Mouse (Mus musculus) urinary bladder, postnatal 4 days (tissue): ENCODE measurements around the gene Gpr143.
"Not testable (repeated sequence)": the region's sequence is repeated elsewhere in the genome, so short reads cannot be mapped to it uniquely, and the experiment has no call there.

Source experiments
- DNase-seq, 2 experiments: peaks; one replicate each; pipeline ENCODE4 v3.0.0; 2021 to 2022; ENCODE audit warnings: low spot score in 2 of 2

Gene Gpr143

DNA sequence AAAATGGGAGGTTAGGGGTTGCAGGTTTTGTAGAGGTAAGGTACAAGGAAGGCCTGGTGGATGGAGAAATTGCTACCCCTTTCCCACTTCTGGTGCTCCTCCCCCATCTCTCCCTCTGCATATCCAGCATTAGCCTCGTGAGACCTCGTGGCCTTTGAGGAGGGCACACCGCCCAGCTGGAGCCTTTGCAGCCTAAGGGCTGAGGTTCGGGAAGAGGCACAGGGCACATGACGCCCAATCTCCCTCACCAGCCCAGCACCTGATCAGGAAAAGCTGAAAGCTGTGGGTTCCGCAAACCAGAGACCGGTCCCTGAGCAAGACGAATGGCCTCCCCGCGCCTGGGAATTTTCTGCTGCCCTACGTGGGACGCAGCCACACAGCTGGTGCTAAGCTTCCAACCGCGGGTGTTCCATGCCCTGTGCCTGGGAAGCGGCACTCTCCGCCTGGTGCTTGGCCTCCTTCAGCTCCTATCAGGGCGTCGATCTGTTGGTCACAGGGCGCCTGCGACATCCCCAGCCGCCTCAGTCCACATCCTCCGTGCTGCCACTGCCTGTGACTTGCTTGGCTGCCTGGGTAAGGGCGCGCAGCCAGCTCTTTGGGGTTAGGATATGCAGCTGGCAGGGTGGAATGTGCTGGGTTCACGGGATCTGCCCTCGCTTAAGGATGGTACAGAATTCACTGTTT lies at the start of gene Gpr143:
Gene Gpr143 (plus strand): TSS at position 202 of the 684 bp plus-strand sequence.
- DNase-seq, result peak in 1 of 2 experiments; percentile 15

DNA sequence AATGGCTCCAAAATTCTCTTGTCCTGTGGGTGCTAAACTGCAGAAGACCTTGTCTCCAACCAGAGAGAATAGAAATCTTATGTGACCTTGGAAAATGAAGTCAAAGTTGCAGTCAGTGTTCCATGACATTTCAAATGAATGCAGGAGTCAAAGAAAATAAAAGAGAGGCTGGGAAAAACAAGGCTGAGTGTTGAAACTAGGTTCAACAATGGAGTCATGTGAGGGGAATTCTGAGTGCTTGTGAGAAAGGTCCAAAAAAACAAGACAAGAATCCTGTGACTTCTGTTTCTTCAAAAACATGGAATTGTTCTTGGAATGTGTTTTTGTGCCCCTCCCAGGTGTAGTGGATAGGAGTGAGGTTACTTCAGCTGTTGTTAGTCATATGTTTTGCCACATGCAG lies 46.4 kb upstream of the Gpr143 start:
- DNase-seq, result no peak

DNA sequence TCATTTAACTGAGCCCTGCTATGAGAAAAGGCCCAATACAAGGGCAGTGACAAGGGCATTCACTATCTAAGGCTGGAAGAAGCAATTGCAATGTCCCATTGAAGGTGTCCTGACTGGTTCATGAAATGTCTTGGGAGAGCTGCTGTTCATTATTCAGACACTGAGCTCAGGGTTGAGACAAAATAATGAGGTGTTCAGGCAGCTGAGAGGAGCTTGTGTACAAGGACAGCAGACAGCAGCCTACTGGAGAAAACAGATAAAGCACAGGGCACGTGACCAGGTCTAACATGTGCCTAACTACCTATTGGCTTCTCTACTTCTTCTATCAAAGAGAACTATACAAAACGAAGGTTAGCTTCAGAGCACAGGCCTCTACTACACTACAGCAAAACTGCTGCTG lies 43.5 kb upstream of the Gpr143 start:
- no peak for DNase-seq

DNA sequence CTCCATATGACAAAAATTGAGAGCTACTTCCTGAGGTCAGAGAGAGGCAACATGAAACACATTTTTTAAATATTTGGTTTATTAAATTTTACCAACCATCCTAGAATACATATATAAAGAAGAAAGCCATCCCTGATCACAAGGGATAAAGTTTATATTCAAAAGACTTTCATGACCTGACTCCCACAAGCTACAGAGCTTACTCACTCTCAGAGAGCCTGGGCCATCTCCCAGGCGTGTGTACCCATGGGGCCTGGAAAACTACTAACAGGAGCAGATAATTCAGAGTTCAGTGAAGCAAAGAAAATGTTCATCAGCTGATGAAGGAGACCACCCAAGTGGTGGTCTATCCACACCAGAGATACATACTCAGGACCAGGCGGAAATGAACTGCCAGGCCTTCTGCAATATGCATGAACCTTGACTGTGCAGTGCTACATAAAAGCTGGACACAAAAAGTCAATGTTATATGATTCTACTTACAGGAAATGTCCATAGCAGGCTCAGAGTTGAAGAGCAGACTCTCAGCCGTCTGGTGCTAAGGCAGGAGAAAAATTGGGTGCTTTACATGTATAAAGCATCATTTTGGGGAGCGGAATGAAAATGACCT lies 42.9 kb upstream of the Gpr143 start:
- no peak for DNase-seq

DNA sequence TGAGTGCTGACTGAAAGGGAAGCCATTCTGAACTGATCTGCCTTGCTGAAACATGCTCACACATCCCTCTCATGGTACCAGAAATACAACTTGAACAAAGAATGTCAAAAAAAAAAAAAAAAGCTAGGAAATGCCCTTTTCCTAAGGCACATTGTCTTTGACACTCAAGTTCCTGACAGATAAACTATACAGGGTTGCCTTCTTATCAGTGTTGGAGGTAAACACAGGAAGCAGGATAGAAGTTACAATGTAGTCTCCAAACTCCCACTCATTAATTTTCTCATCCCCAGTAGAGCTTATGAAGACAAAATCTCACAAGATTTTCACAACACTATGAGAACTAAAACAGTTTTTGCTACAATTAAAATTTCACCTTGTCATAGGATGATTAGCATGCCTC lies 38.1 kb upstream of the Gpr143 start:
- no peak for DNase-seq

DNA sequence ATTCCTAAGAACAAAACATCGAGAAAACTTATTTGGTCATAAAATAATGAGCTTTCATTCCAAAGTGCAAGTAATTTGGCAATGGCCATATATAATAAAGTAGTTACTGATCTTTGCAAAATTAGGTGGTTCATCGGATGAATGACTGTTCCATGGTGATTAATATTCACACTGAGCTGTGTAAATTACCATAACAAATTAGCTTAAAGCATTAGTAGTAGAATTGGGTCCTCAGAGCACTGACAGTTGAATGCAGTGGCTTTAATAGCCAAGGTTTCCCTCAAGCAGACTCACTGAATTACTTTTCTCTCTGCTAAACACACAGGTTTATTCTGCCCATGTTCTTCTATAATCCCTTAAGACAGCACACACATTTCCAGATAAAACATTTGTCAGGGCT lies 35.8 kb upstream of the Gpr143 start:
- DNase-seq, result no peak

DNA sequence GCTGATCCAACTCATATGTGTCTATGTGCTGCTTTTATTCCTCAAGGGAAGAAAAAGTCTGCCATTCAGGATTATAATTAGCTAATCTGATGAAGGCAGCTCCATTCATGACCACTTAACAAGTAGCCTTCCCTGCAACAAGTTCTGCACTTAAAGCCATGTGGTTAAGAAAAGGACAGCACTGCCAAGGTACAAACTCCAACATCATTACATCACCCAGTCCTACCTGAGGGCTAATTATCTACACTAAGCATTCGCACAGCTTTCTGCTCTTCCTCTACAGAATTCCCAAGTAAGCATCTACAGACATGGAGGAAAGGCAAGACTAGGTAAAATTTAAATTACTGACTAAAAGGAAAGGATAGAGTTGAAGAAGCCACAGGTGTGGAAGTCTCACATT lies 25.9 kb upstream of the Gpr143 start:
- DNase-seq, result no peak

DNA sequence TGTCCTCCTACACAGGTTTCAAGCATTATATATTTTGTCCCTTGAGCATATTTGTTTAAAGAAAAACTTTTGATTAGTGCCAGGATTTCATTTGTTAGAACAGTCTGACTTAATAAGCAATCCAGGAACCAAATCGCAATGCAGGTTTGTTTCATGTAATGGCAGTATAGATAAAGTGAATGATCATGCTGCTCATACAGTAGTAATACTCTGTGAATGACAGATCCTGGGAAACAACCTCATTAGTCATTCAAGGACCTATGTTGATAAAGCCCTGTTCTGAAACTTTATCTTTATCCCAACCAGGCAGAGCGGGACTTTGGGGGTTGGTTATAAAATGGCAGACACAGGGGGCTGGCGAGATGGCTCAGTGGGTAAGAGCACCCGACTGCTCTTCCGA lies 25.4 kb upstream of the Gpr143 start:
- DNase-seq, result no peak

DNA sequence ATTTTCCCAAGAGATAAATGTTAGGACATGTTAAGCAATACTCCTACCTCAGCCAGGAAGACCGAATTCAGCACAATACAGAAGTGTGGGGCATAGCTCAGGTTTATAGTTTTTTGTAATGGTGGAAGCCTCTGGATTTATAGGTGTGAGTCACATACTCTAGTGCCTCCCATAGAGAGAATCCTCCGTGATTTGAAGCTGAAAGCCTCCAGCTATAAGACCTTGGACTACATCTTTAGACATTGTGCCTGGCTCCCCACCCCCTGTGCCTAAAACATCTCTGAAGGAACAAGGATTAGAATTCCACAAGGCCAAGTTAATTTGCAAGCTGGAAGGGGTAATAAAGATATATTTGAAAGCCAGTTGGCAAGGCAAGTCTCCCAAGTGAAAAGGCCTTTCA lies 19.3 kb upstream of the Gpr143 start:
- DNase-seq, result no peak

DNA sequence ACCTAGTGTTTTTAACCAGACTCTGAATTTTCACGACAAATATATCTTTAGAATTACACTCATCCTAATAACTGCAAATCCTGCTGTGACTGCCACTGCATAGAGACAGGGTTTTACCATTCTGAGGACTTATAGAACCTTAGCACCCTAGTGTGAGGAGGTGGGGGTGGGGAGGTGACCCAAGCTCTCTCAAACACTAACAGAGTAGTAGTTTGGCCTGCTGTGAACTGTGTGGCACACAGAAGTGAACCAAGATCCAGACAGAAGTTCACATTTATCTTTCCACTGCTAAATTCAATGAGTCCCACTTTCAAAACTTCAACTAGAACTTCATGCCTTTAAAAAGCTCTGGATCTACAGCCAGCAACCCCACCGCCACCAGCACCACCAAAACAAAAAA lies 18.9 kb upstream of the Gpr143 start:
- no peak for DNase-seq

DNA sequence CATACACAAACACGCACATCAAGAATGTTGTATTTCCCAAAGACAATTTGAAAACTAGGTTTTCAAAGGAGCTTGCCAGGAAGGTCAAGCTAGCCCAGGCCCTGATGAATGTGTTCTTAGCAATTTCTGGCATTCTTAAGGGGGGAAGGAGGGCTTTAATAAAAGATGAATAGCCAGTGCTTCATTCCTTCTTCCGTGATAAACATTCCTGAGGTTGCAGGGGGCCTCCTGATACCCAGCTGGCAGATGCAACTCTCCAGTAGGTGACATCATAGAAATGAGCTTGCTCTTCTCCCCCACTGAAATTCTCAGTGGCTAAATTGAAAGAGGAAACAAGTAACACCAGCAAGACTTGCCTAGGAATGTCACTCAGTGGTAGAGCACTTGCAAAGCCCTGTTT lies 17.6 kb upstream of the Gpr143 start:
- DNase-seq, result no peak

DNA sequence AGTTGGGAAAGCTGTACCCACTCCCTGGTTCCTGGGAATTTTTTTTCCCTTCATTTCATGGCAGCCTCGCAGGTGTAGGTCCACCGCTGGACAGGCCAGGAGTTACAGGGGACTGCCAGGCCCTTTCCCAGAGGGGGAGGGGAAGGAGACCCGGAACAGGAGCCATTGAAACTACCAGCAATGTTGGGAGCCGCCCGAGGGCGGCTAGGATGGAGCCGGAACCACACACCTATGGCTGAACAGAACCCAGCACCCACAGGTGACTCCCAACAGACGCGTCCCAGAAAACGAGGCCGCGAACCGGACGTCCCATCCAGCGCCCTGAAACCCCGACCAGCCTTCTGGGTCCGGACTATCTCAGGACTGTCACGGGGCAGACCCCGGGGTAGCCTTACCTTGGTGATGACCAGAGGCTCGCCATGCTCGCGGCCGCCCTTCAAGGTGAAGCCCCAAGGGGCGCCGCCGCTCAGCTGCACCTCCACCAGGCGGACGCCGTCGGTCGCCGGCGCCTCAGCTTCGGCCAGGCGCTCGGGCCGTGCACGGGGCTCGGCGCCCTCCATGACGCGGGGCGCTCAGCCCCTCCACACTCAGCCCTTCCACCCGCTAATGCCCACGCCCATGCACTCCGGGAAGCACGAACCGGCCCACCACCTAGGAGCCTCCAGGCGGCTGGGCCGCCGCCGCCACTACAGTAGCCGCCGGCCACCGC lies 12.7 kb upstream of the Gpr143 start, which contains the start of gene Shroom2:
Gene Shroom2 (minus strand): TSS at position 575 of the 709 bp plus-strand sequence.
- no peak for DNase-seq

DNA sequence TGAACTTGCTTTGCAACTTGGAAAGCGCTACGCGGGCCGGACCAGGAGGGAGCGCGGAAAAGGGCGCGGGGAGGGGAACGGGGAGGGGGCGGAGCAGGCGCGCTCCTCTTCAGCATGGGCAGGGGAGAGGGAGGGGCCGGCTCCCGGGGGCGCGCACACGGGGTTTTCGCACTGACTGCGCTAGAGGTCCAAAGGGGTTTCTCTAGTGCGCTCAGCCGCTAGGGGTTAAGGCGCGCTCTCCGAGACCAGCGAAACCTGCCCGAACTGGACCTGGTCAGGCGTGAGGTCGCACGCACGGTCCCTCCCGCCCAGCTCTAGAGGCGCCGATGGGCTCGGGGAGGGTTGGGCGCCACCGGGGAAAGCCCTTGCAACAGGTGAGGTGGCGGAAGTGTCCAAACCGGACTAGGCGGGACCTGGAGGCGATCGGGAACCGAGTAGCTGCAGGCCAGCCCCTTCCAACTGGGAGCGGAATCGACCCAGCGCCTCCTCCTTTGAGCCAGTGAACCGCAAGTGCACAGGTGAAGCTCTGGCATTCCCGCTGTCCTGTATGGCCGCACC lies 12.0 kb upstream of the Gpr143 start:
- DNase-seq, result peak; percentile 49 to 71

DNA sequence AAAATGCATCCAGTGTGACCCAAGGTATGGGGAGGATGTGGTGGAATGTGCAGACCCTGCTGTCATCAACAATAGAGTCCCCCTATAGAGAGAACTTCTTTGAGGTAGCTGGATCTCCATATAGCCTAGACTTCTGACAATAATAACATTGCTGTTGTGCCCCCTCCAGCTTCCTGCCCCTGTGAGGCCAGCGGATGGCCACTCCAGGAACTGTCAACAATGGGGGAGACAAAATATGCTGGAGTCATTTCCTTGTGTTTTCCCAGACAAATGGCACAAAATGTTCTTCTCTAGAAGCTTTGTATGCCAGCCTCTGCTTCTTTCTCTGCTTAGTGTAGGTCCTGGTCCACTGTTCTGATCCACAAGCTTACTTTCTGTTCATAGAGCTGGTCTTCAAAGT lies 6.4 kb downstream of the Gpr143 start:
- DNase-seq, result no peak

DNA sequence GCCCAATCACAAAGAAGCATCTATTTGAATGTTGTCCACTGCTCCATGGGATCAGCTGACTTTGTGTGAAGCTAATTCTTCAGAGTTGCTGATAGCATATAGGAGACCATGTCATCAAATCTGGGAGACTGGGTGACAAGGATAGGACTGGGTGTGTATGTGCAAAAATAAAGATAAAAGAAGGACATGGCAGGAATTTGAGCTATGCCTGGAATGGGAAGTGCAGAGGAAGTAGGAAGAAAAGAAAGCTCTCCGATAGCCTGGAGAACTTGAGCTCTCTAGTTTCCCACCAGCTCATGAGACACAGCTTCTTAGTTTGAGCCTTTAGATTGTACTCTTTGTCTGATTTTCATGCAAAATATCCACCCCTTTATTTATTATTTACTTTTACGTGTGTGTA lies 6.9 kb downstream of the Gpr143 start:
- no peak for DNase-seq

DNA sequence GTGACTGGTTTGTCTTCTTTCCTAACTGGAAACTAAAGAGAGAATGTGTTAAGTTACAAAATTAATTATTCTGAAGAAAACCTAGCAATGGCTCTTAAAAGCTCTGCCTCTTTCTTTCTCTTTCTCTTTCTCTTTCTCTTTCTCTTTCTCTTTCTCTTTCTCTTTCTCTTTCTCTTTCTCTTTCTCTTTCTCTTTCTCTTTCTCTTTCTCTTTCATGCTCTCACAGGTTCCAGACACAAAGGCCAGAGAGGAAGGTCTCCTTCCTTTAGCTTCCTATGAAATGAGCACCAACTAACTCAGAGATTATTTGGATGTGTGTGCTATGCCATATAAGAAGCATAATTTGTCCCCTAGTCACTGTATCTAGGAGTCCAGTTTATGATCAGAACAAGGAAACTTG lies 23.6 kb downstream of the Gpr143 start:
- no peak for DNase-seq

DNA sequence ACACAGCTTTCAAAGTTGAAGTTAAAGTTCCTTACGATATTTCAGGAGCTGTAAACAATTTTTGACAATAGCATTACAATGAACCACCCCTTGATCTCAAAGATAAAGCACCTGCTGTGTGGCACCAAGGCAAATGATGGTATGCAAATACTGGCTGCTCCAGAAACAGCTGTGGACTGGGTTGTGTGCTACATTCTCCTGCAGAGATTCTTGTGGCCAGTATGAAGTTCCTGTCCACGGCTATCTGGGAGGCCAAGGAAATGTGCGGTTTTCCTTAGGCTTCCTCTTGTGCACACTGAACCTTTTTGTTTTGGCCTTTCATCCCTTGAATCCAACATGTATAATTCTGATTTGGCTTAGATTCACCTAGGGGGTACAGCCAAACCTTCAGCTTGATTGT lies 31.6 kb downstream of the Gpr143 start:
- no peak for DNase-seq

DNA sequence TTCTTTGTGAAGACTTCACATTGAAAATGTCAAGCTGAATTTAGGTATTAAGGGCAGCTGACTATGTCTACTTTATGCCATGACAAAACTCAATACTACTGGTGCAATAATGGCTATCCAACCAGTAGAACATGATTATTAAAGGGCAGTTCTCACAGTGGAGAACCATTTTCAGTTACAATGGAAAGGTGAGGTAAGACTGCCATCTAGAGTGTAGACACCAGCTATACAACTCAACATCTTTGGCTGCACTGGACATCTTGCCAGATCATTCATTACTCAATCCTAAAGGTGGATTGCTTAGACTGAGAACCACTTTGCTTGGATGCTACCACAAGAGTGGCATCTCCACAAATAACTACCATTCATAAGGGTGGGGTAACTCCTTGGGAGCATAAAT lies 37.3 kb downstream of the Gpr143 start:
- no peak for DNase-seq

DNA sequence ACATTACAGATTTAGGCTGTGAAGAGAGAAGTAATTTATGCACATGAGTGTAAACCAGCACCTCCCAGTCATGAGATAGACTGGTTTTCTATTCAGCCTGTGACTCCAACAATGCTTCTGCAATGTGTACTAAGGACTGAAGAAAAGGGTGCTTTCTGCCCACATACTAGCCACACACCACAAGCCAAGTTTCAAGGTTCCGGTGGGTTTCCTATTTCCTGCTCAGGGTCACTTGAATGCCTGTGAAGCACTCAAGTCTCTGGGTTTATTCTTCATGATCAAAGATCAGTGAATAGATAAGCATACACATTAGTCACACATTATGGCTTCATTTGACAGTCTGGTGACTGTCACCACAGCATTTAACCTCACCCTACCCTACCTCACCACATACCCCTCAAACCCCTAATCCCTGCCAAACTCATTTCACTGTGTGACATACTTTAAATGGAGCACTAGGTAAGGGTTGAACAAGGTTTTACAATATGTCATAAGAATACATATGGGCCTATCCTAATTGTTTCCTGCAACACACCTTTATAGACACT lies 49.4 kb downstream of the Gpr143 start:
- not testable (repeated sequence) for DNase-seq

DNA sequence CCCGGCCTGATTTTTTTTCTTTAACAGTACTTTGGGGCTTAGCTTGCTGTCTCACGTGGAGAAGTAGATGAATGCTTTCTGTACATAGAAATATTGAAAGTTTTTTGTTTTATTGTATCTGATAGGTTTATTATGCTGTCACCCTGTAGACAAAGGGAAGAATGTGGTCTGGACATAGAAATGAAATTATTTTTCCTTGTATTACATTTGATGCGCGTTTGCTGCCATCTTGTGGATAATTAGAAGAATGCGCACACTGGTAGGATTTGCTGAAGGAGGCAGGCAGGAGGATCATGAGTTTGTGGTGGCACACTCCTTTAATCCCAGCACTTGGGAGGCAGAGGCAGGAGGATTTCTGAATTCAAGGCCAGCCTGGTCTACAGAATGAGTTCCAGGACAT lies 53.2 kb downstream of the Gpr143 start:
- DNase-seq, result not testable (repeated sequence)

DNA sequence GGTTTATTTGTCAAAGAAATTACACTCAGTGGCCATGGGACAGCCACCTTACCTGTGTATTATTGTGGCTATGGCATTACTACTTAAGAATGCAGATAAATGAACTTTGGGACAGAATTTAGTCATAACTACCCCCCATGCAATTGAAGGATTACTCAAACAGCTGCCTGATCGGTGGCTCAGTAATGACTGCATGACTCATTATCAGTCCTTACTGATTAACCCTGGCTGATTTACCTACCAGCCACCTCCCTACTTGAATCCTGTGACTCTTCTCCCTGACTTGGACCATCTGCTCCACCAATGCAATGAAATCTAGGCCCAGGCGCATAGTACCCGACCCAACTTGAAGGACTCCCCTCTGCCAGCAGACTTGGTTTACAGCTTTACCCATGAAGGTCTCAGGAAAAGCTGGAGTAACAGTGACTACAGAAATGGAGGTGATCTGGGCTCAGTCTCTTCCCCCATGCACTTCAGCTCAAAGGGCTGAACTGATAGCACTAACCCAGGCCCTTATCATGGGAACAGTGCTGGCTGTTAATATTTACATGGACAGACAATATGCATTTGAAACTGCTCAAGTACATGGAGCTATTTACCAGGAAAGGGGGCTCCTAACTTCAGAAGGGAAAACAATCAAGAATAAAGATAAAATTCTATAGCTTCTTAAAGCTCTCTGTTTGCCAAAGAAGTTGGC lies 73.5 kb downstream of the Gpr143 start:
- no peak for DNase-seq
